Mouse (Mus musculus) testis, adult 2 months (tissue): Measurements from ENCODE around the gene Ric8a.

Experiments used
- CTCF ChIP-seq: fragments of 200-500 bp; IDR thresholded peaks from 2 replicates; pipeline ENCODE4 v1.5.1; 2012; ENCODE audit warnings: low read depth, mild to moderate bottlenecking, inconsistent platforms, low read length, moderate library complexity; ENCODE audit not compliant: control insufficient read depth, insufficient read depth, insufficient replicate concordance
- POLR2A ChIP-seq: fragments of 200-500 bp; IDR thresholded peaks from 2 replicates; pipeline ENCODE4 v1.6.1; 2012; ENCODE audit warnings: low read depth, mild to moderate bottlenecking, inconsistent platforms, low read length, moderate library complexity; ENCODE audit not compliant: control insufficient read depth

- TF ChIP-seq CTCF (no peak), POLR2A (no peak)
These were observed 34.0 kb upstream of the Ric8a start for GRCm38 (mm10) chr7:140822731-140823130.
